Mouse (Mus musculus): ENCODE results near the gene Xrra1. TPM values are rescaled to one million over a fixed set of nuclear protein-coding genes. Genes with fewer than 3 reads are reported as not detected.
"Not testable (repeated sequence)": the region's sequence is repeated elsewhere in the genome, so short reads cannot be mapped to it uniquely, and the experiment has no call there.

The Xrra1 gene
- polyA plus RNA-seq, 1 experiment from 2014 or later, result 0.39 TPM

DNA sequence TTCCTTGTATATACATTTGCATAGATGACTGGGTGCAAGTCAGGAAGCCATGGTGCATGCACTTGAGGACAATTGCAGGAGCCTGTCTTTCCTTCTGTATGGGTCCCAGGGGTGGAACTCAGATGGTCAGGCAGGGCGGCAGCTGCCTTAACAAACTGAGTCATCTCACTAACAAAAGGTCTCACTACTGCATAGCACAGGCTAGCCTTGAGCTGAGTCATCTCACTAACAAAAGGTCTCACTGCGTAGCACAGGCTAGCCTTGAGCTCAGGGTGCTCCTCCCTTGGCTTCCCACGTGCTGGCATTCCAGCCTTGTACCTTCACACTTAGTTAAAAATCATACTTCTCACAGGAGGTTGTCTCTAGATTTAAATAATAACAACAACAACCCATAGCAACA, 87.0 kb downstream of the Xrra1 start:
- DNase-seq (ENCODE audit: low spot score) (no peak), ATAC-seq (no peak)
- no peak overlapping the region for H3K9ac ChIP-seq (ENCODE audit: low read length)
- no peaks in the 10 kb centered on the region for H3K27me3 ChIP-seq (replicated peaks; ENCODE audit: control insufficient read depth, insufficient read depth, low read length)
- no peaks in the 10 kb centered on the region for H3K4me1 ChIP-seq (ENCODE audit: control insufficient read depth, insufficient read depth, low read length)
- no peak overlapping the region for H3K4me3 ChIP-seq (ENCODE audit: low read depth, low read length)
- no peak overlapping the region for H3K4me2 ChIP-seq (ENCODE audit: low read length)
- peaks cover 34% of the 10 kb centered on the region; the same call in 1 of the 2 replicates for H3K36me3 ChIP-seq (ENCODE audit: control insufficient read depth, insufficient read depth, low read length)
- no peak overlapping the region for H3K27ac ChIP-seq (ENCODE audit: low read depth, low read length)
- WGBS, result 95% methylated on average over 3 of the region's 3 CpGs
- H3K9me3 ChIP-seq (replicated peaks; ENCODE audit: control insufficient read depth, low read length), result no peaks in the 10 kb centered on the region

DNA sequence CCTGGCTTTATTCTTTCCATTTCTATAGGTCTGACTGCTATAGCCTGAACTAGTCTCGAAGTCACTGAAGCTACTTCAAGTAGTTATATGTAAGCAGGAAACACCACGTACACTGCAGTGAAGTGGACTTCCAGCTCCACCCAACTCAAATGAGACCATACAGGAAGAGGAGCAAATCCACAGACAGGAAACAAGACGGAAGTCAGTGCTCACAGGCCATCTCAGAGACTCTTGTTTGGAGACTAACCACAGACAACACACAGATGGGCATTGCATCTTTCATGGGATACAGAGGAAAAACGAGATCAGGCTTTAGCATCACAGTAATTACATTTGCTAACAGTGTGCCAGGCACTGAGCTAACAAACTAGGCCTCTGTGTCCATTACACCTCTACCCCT, 87.4 kb downstream of the Xrra1 start:
- WGBS, result 88% methylated on average over 4 of the region's 4 CpGs
- Histone ChIP-seq H3K9ac (ENCODE audit: low read length) (no peak overlapping the region), H3K4me1 (ENCODE audit: control insufficient read depth, insufficient read depth, low read length) (no peaks in the 10 kb centered on the region), H3K36me3 (ENCODE audit: control insufficient read depth, insufficient read depth, low read length) (peaks cover 34% of the 10 kb centered on the region; the same call in 1 of the 2 replicates), H3K4me2 (ENCODE audit: low read length) (no peak overlapping the region), H3K4me3 (ENCODE audit: low read depth, low read length) (no peak overlapping the region), H3K27me3 (replicated peaks; ENCODE audit: control insufficient read depth, insufficient read depth, low read length) (no peaks in the 10 kb centered on the region), H3K9me3 (replicated peaks; ENCODE audit: control insufficient read depth, low read length) (no peaks in the 10 kb centered on the region), H3K27ac (ENCODE audit: low read depth, low read length) (no peak overlapping the region)
- DNase-seq (ENCODE audit: low spot score) (no peak), ATAC-seq (no peak)

DNA sequence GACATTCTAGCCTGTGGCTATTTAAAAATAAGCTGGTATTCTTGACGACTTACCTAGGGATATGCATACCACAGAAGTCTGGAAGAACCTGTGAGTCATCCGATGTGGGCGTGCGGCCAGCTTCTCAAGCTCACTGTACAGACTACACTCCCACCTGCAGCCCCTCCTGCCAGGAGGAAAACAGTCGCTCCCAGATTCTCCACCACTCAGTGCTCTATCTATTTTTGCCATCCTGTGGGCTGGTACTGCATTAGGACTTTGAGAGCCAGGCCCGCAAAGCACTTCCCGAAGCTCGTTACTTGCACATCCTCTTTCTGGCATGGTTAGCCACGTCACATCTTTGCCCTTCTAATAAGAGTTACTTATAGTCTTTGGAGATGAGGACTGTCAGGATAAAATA, 88.4 kb downstream of the Xrra1 start:
- DNase-seq (ENCODE audit: low spot score) (no peak), ATAC-seq (no peak)
- peaks cover 30% of the 10 kb centered on the region; the same call in 1 of the 2 replicates for H3K36me3 ChIP-seq (ENCODE audit: control insufficient read depth, insufficient read depth, low read length)
- no peak overlapping the region for H3K4me3 ChIP-seq (ENCODE audit: low read depth, low read length)
- no peak overlapping the region for H3K27ac ChIP-seq (ENCODE audit: low read depth, low read length)
- H3K9me3 ChIP-seq (replicated peaks; ENCODE audit: control insufficient read depth, low read length), result no peaks in the 10 kb centered on the region
- no peaks in the 10 kb centered on the region for H3K4me1 ChIP-seq (ENCODE audit: control insufficient read depth, insufficient read depth, low read length)
- H3K4me2 ChIP-seq (ENCODE audit: low read length), result no peak overlapping the region
- H3K9ac ChIP-seq (ENCODE audit: low read length), result no peak overlapping the region
- 85% methylated on average over 9 of the region's 9 CpGs for WGBS
- no peaks in the 10 kb centered on the region for H3K27me3 ChIP-seq (replicated peaks; ENCODE audit: control insufficient read depth, insufficient read depth, low read length)

DNA sequence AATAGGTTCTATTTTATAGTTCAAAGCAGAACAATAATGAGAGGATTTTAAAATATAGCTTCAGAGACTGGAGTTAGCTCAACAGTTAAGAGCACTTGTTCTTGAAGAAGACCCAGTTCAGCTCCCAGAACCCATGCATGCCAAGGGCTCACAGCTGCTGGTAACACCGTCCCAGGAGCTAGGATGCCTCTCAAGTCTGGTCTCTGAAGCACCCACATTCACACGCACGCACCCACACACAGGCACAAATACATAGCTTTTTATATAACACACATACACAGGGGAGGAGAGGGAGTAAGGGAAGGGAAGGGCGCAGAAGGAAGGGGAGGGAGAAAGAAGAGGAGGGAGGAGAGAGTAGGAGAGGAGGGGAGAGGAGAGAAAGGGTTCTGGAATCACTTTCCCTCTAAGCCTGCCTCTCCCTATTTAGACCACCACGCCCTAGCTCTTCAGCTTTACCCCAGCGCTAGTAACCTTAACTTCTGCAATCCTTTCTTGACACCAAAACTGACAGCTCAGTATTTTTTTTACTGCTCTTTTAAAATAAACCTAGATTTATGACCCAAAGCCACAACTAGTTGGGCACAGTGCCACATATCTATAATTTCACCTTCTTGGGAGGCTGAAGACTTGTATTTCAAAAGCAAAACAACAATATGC, 94.7 kb downstream of the Xrra1 start:
- H3K36me3 ChIP-seq (ENCODE audit: control insufficient read depth, insufficient read depth, low read length), result no peaks in the 10 kb centered on the region
- no peak for ATAC-seq
- no peak overlapping the region for H3K4me2 ChIP-seq (ENCODE audit: low read length)
- H3K4me3 ChIP-seq (ENCODE audit: low read depth, low read length), result no peak overlapping the region
- no peaks in the 10 kb centered on the region for H3K27me3 ChIP-seq (replicated peaks; ENCODE audit: control insufficient read depth, insufficient read depth, low read length)
- DNase-seq (ENCODE audit: low spot score), result no peak
- no peak overlapping the region for H3K27ac ChIP-seq (ENCODE audit: low read depth, low read length)
- H3K4me1 ChIP-seq (ENCODE audit: control insufficient read depth, insufficient read depth, low read length), result no peaks in the 10 kb centered on the region
- H3K9ac ChIP-seq (ENCODE audit: low read length), result no peak overlapping the region
- no peaks in the 10 kb centered on the region for H3K9me3 ChIP-seq (replicated peaks; ENCODE audit: control insufficient read depth, low read length)
- WGBS, result 91% methylated on average over 6 of the region's 6 CpGs

DNA sequence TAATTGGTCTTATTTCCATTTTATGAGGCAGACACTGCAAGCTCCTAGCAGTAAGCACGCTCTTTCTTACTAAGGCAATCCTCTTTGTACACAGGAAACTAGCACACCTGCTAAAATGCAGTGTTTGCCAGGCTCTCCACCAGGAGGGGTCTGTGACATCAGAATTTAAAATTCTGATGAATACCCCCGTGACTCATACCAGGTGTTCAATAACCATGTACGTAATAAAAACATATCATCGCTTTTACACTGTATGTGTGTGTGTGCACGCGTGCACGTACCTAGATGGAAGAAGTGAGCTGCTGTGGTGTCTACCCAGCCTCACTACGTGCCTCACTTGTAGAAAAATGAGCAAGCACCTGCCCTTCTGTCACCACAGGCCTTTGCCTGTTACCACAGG, 95.3 kb downstream of the Xrra1 start:
- Histone ChIP-seq H3K4me1 (ENCODE audit: control insufficient read depth, insufficient read depth, low read length) (no peaks in the 10 kb centered on the region), H3K27ac (ENCODE audit: low read depth, low read length) (no peak overlapping the region), H3K9ac (ENCODE audit: low read length) (no peak overlapping the region), H3K36me3 (ENCODE audit: control insufficient read depth, insufficient read depth, low read length) (no peaks in the 10 kb centered on the region), H3K9me3 (replicated peaks; ENCODE audit: control insufficient read depth, low read length) (no peaks in the 10 kb centered on the region), H3K27me3 (replicated peaks; ENCODE audit: control insufficient read depth, insufficient read depth, low read length) (no peaks in the 10 kb centered on the region), H3K4me2 (ENCODE audit: low read length) (no peak overlapping the region), H3K4me3 (ENCODE audit: low read depth, low read length) (no peak overlapping the region)
- no peak for ATAC-seq
- no peak for DNase-seq (ENCODE audit: low spot score)
- 96% methylated on average over 8 of the region's 8 CpGs for WGBS

DNA sequence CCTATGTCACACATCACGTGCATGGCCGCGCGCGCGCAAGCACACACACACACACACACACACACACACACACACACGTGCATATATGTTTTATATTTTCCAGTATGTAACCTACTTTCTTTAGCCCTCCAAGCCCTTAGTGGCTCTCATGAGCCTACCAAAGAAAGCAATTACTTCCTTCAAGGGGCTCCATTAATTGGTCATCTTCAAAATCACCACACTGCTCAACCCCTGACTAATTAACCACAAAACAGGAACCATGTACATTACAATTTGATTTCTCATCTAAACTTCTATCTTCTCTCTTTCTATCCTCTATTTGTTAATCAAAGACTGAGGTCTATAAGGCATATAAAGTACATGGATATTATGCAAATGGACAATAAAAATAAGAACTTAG, 97.2 kb downstream of the Xrra1 start:
- no peaks in the 10 kb centered on the region for H3K4me1 ChIP-seq (ENCODE audit: control insufficient read depth, insufficient read depth, low read length)
- no peak for ATAC-seq
- H3K27me3 ChIP-seq (replicated peaks; ENCODE audit: control insufficient read depth, insufficient read depth, low read length), result no peaks in the 10 kb centered on the region
- H3K4me3 ChIP-seq (ENCODE audit: low read depth, low read length), result no peak overlapping the region
- no peak for DNase-seq (ENCODE audit: low spot score)
- H3K36me3 ChIP-seq (ENCODE audit: control insufficient read depth, insufficient read depth, low read length), result no peaks in the 10 kb centered on the region
- H3K27ac ChIP-seq (ENCODE audit: low read depth, low read length), result no peak overlapping the region
- WGBS, result 97% methylated on average over 7 of the region's 7 CpGs
- no peak overlapping the region for H3K9ac ChIP-seq (ENCODE audit: low read length)
- H3K4me2 ChIP-seq (ENCODE audit: low read length), result no peak overlapping the region
- no peaks in the 10 kb centered on the region for H3K9me3 ChIP-seq (replicated peaks; ENCODE audit: control insufficient read depth, low read length)

DNA sequence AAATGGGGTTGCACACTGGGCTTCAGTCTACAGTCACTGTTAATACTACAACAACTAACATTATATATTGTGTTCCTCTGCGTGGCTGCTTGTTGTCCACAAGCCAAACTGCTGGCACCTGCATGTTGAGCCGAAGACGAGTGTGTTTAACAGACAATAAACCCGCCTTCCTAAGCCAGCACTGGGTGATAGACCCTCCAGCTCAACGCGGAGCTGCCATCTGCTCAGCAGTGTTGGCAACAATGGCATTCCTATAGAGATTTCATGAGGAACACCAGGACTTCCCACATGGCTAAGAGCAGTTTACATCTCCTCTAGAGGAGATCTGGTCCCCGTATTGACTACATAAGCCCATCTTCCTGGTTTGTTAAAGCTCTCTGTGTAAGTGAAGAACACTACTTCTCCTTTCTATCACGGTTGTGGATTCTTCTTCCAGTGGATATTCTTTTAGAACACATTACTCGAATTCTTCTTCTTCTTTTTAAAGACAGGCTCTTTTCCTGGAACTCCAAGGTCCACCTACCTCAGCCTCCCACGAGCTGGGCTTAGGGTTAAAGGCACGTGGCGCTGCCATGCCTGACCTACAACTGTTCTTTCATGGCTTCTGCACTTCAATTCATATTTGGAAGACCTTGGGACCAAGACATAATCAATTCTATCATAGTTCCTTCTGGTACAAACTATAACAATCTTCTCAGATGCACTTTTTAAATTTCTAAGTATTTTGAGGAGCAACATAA, 98.5 kb downstream of the Xrra1 start:
- no peak overlapping the region for H3K27ac ChIP-seq (ENCODE audit: low read depth, low read length)
- DNase-seq (ENCODE audit: low spot score) (peak; percentile 34), ATAC-seq (no peak)
- H3K4me2 ChIP-seq (ENCODE audit: low read length), result no peak overlapping the region
- no peaks in the 10 kb centered on the region for H3K4me1 ChIP-seq (ENCODE audit: control insufficient read depth, insufficient read depth, low read length)
- H3K9me3 ChIP-seq (replicated peaks; ENCODE audit: control insufficient read depth, low read length), result no peaks in the 10 kb centered on the region
- H3K4me3 ChIP-seq (ENCODE audit: low read depth, low read length), result no peak overlapping the region
- 77% methylated on average over 12 of the region's 12 CpGs for WGBS
- no peak overlapping the region for H3K9ac ChIP-seq (ENCODE audit: low read length)
- H3K36me3 ChIP-seq (ENCODE audit: control insufficient read depth, insufficient read depth, low read length), result no peaks in the 10 kb centered on the region
- no peaks in the 10 kb centered on the region for H3K27me3 ChIP-seq (replicated peaks; ENCODE audit: control insufficient read depth, insufficient read depth, low read length)

DNA sequence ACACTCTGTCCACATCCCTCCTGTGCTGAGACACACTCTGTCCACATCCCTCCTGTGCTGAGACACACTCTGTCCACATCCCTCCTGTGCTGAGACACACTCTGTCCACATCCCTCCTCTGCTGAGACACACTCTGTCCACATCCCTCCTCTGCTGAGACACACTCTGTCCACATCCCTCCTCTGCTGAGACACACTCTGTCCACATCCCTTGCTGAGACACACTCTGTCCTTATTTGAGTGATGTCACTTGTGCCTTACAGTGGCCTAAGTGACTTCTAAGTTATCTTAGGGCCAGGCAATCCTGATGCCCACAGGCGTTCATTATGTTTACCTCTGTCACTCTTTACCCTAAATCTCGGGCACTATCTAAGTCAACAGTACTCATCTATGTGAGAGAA, 101.7 kb downstream of the Xrra1 start:
- ATAC-seq; H3K4me2 ChIP-seq (ENCODE audit: low read length); H3K36me3 ChIP-seq (ENCODE audit: control insufficient read depth, insufficient read depth, low read length); DNase-seq (ENCODE audit: low spot score); H3K27me3 ChIP-seq (replicated peaks; ENCODE audit: control insufficient read depth, insufficient read depth, low read length); H3K9me3 ChIP-seq (replicated peaks; ENCODE audit: control insufficient read depth, low read length); H3K9ac ChIP-seq (ENCODE audit: low read length); H3K27ac ChIP-seq (ENCODE audit: low read depth, low read length); H3K4me3 ChIP-seq (ENCODE audit: low read depth, low read length): not testable (repeated sequence)
- peaks cover 11% of the 10 kb centered on the region; the same call in 1 of the 2 replicates for H3K4me1 ChIP-seq (ENCODE audit: control insufficient read depth, insufficient read depth, low read length)
- WGBS, result 90% methylated on average over 2 of the region's 2 CpGs

DNA sequence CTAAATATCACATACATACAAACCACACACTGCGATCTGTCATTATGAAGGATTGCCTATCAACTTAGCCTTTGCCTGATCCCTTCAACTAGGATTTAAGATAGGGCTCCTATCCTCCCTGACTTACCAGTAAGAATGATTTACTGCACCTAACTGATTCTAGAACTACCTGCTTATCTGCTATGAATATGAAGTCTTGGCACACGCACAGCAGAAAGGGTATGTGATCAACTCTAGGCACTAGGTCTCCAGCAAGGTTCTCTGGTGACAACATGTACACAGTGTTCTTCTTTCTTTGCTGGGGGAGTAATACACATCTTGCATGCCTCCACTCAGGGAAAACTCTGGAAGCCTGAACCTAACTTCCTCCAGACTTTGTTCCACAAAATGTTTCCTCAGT, 102.6 kb downstream of the Xrra1 start:
- H3K9ac ChIP-seq (ENCODE audit: low read length), result no peak overlapping the region
- no peaks in the 10 kb centered on the region for H3K27me3 ChIP-seq (replicated peaks; ENCODE audit: control insufficient read depth, insufficient read depth, low read length)
- DNase-seq (ENCODE audit: low spot score), result no peak
- H3K4me2 ChIP-seq (ENCODE audit: low read length), result no peak overlapping the region
- H3K36me3 ChIP-seq (ENCODE audit: control insufficient read depth, insufficient read depth, low read length), result no peaks in the 10 kb centered on the region
- no peaks in the 10 kb centered on the region for H3K9me3 ChIP-seq (replicated peaks; ENCODE audit: control insufficient read depth, low read length)
- H3K27ac ChIP-seq (ENCODE audit: low read depth, low read length), result no peak overlapping the region
- no peak for ATAC-seq
- no peak overlapping the region for H3K4me3 ChIP-seq (ENCODE audit: low read depth, low read length)
- H3K4me1 ChIP-seq (ENCODE audit: control insufficient read depth, insufficient read depth, low read length), result peaks cover 19% of the 10 kb centered on the region
- 96% methylated on average over 2 of the region's 2 CpGs for WGBS

Data from forebrain, embryonic 14.5 days (tissue).